Mouse (Mus musculus) MEL (cell line): ENCODE data around the gene Nfe2l2.

Source experiments
- BHLHE40 ChIP-seq: IDR thresholded peaks from 2 replicates; pipeline ENCODE4 v1.6.1; 2012; ENCODE audit warnings: low read depth, mild to moderate bottlenecking, inconsistent platforms, low read length, improper control_type of control experiment, borderline replicate concordance
- CHD2 ChIP-seq: IDR thresholded peaks from 2 replicates; pipeline ENCODE4 v1.6.1; 2011; ENCODE audit warnings: low read length, improper control_type of control experiment
- CTCF ChIP-seq, 3 experiments: IDR thresholded peaks in 2 of 3; conservative IDR thresholded peaks in 1 of 3; 2 replicates each; pipeline ENCODE4 v1.5.1; 2011 to 2012; ENCODE audit warnings: low read length in 3 of 3, low read depth in 2 of 3, mild to moderate bottlenecking in 2 of 3, improper control_type of control experiment in 1 of 3, inconsistent platforms in 1 of 3, mixed read lengths in 1 of 3, moderate library complexity in 1 of 3; ENCODE audit not compliant: control insufficient read depth in 1 of 3, insufficient read depth in 1 of 3, poor library complexity in 1 of 3, severe bottlenecking in 1 of 3
- EP300 ChIP-seq, 2 experiments: IDR thresholded peaks; 2 replicates each; pipeline ENCODE4 v1.6.1; 2011; ENCODE audit warnings: improper control_type of control experiment in 2 of 2, low read length in 2 of 2, low read depth in 1 of 2, mild to moderate bottlenecking in 1 of 2
- HCFC1 ChIP-seq: IDR thresholded peaks from 2 replicates; pipeline ENCODE4 v1.6.1; 2012; ENCODE audit warnings: low read depth, mild to moderate bottlenecking, inconsistent platforms, low read length, improper control_type of control experiment, moderate library complexity
- KAT2A ChIP-seq: conservative IDR thresholded peaks from 2 replicates; pipeline ENCODE4 v1.6.1; 2012; ENCODE audit warnings: low read depth, low read length, improper control_type of control experiment, inconsistent platforms
- MAX ChIP-seq: IDR thresholded peaks from 2 replicates; pipeline ENCODE4 v1.6.1; 2011; ENCODE audit warnings: low read length, improper control_type of control experiment
- MYC ChIP-seq: IDR thresholded peaks from 2 replicates; pipeline ENCODE4 v1.6.1; 2011; ENCODE audit warnings: low read depth, mild to moderate bottlenecking, low read length, improper control_type of control experiment, moderate library complexity
- POLR2A ChIP-seq, 2 experiments: IDR thresholded peaks; 2 replicates each; pipeline ENCODE4 v1.6.1; 2011 to 2012; ENCODE audit warnings: low read length in 2 of 2, mild to moderate bottlenecking in 2 of 2, control low read depth in 1 of 2, improper control_type of control experiment in 1 of 2, low read depth in 1 of 2, moderate library complexity in 1 of 2; ENCODE audit not compliant: control insufficient read depth in 1 of 2, insufficient read depth in 1 of 2, poor library complexity in 1 of 2
- POLR2AphosphoS2 ChIP-seq: IDR thresholded peaks from 2 replicates; pipeline ENCODE4 v1.6.1; 2011; ENCODE audit warnings: low read length, improper control_type of control experiment
- POLR2AphosphoS5 ChIP-seq: IDR thresholded peaks from 2 replicates; pipeline ENCODE4 v1.6.1; 2012; ENCODE audit warnings: low read depth, borderline replicate concordance, mild to moderate bottlenecking, inconsistent platforms, low read length, moderate library complexity, mixed read lengths
- UBTF ChIP-seq: IDR thresholded peaks from 2 replicates; pipeline ENCODE4 v1.6.1; 2012; ENCODE audit warnings: low read depth, mild to moderate bottlenecking, inconsistent platforms, low read length, improper control_type of control experiment, moderate library complexity, borderline replicate concordance; ENCODE audit not compliant: insufficient read depth
- ZNF384 ChIP-seq: IDR thresholded peaks from 2 replicates; pipeline ENCODE4 v1.6.1; 2012; ENCODE audit warnings: low read depth, mild to moderate bottlenecking, inconsistent platforms, low read length, improper control_type of control experiment

- TF ChIP-seq CTCF (IDR thresholded peaks at IDR 0.05 in 2 of 3, conservative IDR thresholded peaks at IDR 0.05 in 1 of 3; ENCODE audit: control insufficient read depth in 1 of 3, insufficient read depth in 1 of 3, low read depth in 2 of 3, low read length in 3 of 3, poor library complexity in 1 of 3, severe bottlenecking in 1 of 3) (no peak), EP300 (IDR thresholded peaks at IDR 0.05; ENCODE audit: low read depth in 1 of 2, low read length in 2 of 2) (no peak), KAT2A (no peak), POLR2A (IDR thresholded peaks at IDR 0.05; ENCODE audit: control insufficient read depth in 1 of 2, insufficient read depth in 1 of 2, low read depth in 1 of 2, low read length in 2 of 2, poor library complexity in 1 of 2) (no peak), POLR2AphosphoS5 (no peak), HCFC1 (no peak), MAX (no peak), CHD2 (no peak), POLR2AphosphoS2 (no peak), BHLHE40 (no peak), UBTF (no peak), ZNF384 (no peak), MYC (no peak)
These were observed 1.9 kb downstream of the Nfe2l2 start for GRCm38 (mm10) chr2:75702588-75702976.
